Comparison of ENCODE assay signal across 8 mouse cellular contexts in genomic region chr19:6399285-6400095, GRCm38 (mm10). TPM values are rescaled to one million over a fixed set of nuclear protein-coding genes. Genes with fewer than 3 reads are reported as not detected.
DNase-seq lines count a peak whose midpoint lies in the region; ATAC-seq lines count a peak whose summit lies in the region.

TSS of gene Rasgrp2 (plus strand) at chr19:6399340.

- no peaks in the 10 kb centered on the region for H3K9me3 ChIP-seq in embryonic facial prominence, embryonic 10.5 days
- H3K9me3 ChIP-seq in heart, embryonic 11.5 days (replicated peaks; ENCODE audit: control insufficient read depth, low read length), result no peaks in the 10 kb centered on the region
- H3K9me3 ChIP-seq in kidney, embryonic 14.5 days (ENCODE audit: control insufficient read depth, low read length), result no peaks in the 10 kb centered on the region
- H3K9me3 ChIP-seq in liver, embryonic 15.5 days (replicated peaks), result no peaks in the 10 kb centered on the region

- peaks cover 64% of the 10 kb centered on the region for H3K4me1 ChIP-seq in embryonic facial prominence, embryonic 10.5 days
- peaks cover 27% of the 10 kb centered on the region for H3K4me1 ChIP-seq in heart, embryonic 11.5 days (ENCODE audit: control insufficient read depth, insufficient read depth, low read length)
- H3K4me1 ChIP-seq in kidney, embryonic 14.5 days (ENCODE audit: control insufficient read depth, insufficient read depth, low read length), result peaks cover 30% of the 10 kb centered on the region; the same call in 1 of the 2 replicates
- peaks cover 49% of the 10 kb centered on the region for H3K4me1 ChIP-seq in liver, embryonic 15.5 days (replicated peaks)

- peak within 1 kb of the TSS; percentile 64 for H3K27ac ChIP-seq in embryonic facial prominence, embryonic 10.5 days (replicated peaks)
- H3K27ac ChIP-seq in heart, embryonic 11.5 days (ENCODE audit: low read depth, low read length), result peak within 1 kb of the TSS; percentile 10; the same call in 1 of the 2 replicates
- peak within 1 kb of the TSS; percentile 42; the same call in 1 of the 2 replicates for H3K27ac ChIP-seq in kidney, embryonic 14.5 days (ENCODE audit: low read depth, low read length)
- peak within 1 kb of the TSS; percentile 69 for H3K27ac ChIP-seq in liver, embryonic 15.5 days (replicated peaks)

- H3K9ac ChIP-seq in heart, embryonic 11.5 days (ENCODE audit: low read depth, low read length), result peak within 1 kb of the TSS; percentile 68
- peak within 1 kb of the TSS; percentile 62 for H3K9ac ChIP-seq in kidney, embryonic 14.5 days (ENCODE audit: low read depth, low read length)
- H3K9ac ChIP-seq in liver, embryonic 15.5 days, result peak within 1 kb of the TSS; percentile 44

- H3K27me3 ChIP-seq in embryonic facial prominence, embryonic 10.5 days (replicated peaks; ENCODE audit: low read depth, poor library complexity, severe bottlenecking), result peaks cover 84% of the 10 kb centered on the region
- peaks cover 14% of the 10 kb centered on the region for H3K27me3 ChIP-seq in heart, embryonic 11.5 days (ENCODE audit: control insufficient read depth, insufficient read depth, low read length)
- peaks cover 6% of the 10 kb centered on the region for H3K27me3 ChIP-seq in kidney, embryonic 14.5 days (ENCODE audit: control insufficient read depth, insufficient read depth, low read length)
- peaks cover 56% of the 10 kb centered on the region for H3K27me3 ChIP-seq in liver, embryonic 15.5 days

- no peak for ATAC-seq in heart, embryonic 11.5 days (replicated peaks; ENCODE audit: insufficient number of reproducible peaks, low FRiP score, low TSS enrichment)
- ATAC-seq in kidney, embryonic 14.5 days (ENCODE audit: low FRiP score, low TSS enrichment), result 0 out of 2 replicates have a peak, but pooled peaks have one; percentile 6
- ATAC-seq in liver, embryonic 15.5 days (ENCODE audit: insufficient read depth), result peak; percentile 8; the same call in 1 of the 2 replicates

- no peaks in the 10 kb centered on the region for H3K36me3 ChIP-seq in embryonic facial prominence, embryonic 10.5 days (replicated peaks)
- no peaks in the 10 kb centered on the region for H3K36me3 ChIP-seq in heart, embryonic 11.5 days (ENCODE audit: control insufficient read depth, insufficient read depth, low read length)
- H3K36me3 ChIP-seq in kidney, embryonic 14.5 days (ENCODE audit: control insufficient read depth, insufficient read depth, low read length), result no peaks in the 10 kb centered on the region
- 0 out of 2 replicates have a peak, but pooled peaks cover 10% of the 10 kb centered on the region for H3K36me3 ChIP-seq in liver, embryonic 15.5 days (replicated peaks)

- peak within 1 kb of the TSS; percentile 97 for H3K4me2 ChIP-seq in heart, embryonic 11.5 days
- peak within 1 kb of the TSS; percentile 100 for H3K4me2 ChIP-seq in kidney, embryonic 14.5 days (replicated peaks; ENCODE audit: low read depth, low read length)
- H3K4me2 ChIP-seq in liver, embryonic 15.5 days, result peak within 1 kb of the TSS; percentile 80

- peak; percentile 57 for DNase-seq in right cerebral cortex, postnatal 14 days
- no peak for DNase-seq in right cerebral cortex, postnatal 36 days (ENCODE audit: low spot score in 2 of 2)
- peak; percentile 57 for DNase-seq in embryonic facial prominence, embryonic 10.5 days (ENCODE audit: low spot score)
- peak; percentile 57 for DNase-seq in neural tube, embryonic 10.5 days (ENCODE audit: extremely low spot score, low spot score)
- peak; percentile 40 for DNase-seq in urinary bladder, postnatal 25 days (ENCODE audit: low spot score)

- WGBS in embryonic facial prominence, embryonic 10.5 days, result under 1% methylated on average over 84 of the region's 87 CpGs
- under 1% methylated on average over 84 of the region's 87 CpGs for WGBS in heart, embryonic 11.5 days (ENCODE audit: insufficient replicate concordance)
- under 1% methylated on average over 78 of the region's 87 CpGs for WGBS in kidney, embryonic 14.5 days
- 1% methylated on average over 82 of the region's 87 CpGs for WGBS in liver, embryonic 15.5 days (ENCODE audit: insufficient replicate concordance)

- peak within 1 kb of the TSS; percentile 63 for H3K4me3 ChIP-seq in embryonic facial prominence, embryonic 10.5 days
- peak within 1 kb of the TSS; percentile 65 for H3K4me3 ChIP-seq in heart, embryonic 11.5 days (ENCODE audit: low read depth, low read length)
- peak within 1 kb of the TSS; percentile 58 for H3K4me3 ChIP-seq in kidney, embryonic 14.5 days (ENCODE audit: low read length)
- H3K4me3 ChIP-seq in liver, embryonic 15.5 days (replicated peaks), result peak within 1 kb of the TSS; percentile 59

RNA-seq across cellular contexts. Expression of gene Rasgrp2, which starts in this region (rescaled TPM):
- 14.2 and 18.6 TPM in 2 replicates for polyA plus RNA-seq in embryonic facial prominence, embryonic 10.5 days (2016; fragmentation: Nextera tagmentation; extraction: Ambion mirVana)
- 41.5 and 42.7 TPM in 2 replicates for polyA plus RNA-seq in heart, embryonic 11.5 days (2014; fragmentation: Nextera tagmentation; extraction: Ambion mirVana)
- polyA plus RNA-seq in kidney, embryonic 14.5 days (2014; fragmentation: Nextera tagmentation; extraction: Ambion mirVana), result 77.1 and 78.6 TPM in 2 replicates
- 81.3 and 88.4 TPM in 2 replicates for polyA plus RNA-seq in liver, embryonic 15.5 days (2015; fragmentation: Nextera tagmentation; extraction: Ambion mirVana)

Comparison
In these comparisons a context has a peak if more than half of its experiments do, and no peak if none do; other contexts are left out.
1. DNase-seq: peak in right cerebral cortex, postnatal 14 days (single experiment), embryonic facial prominence, embryonic 10.5 days (single experiment), neural tube, embryonic 10.5 days (single experiment) and urinary bladder, postnatal 25 days (single experiment); none in right cerebral cortex, postnatal 36 days (0 of 2).
2. H3K27ac ChIP-seq: peak in every context shown above with its lines; median percentile 69 in liver, embryonic 15.5 days; 64 in embryonic facial prominence, embryonic 10.5 days; 42 in kidney, embryonic 14.5 days; 10 in heart, embryonic 11.5 days.
3. Peak in every context shown above with its lines, with median percentiles within 50 percentile points of each other: H3K4me3 ChIP-seq, H3K4me2 ChIP-seq and H3K9ac ChIP-seq.